Mouse (Mus musculus) CH12.LX (cell line): ENCODE results near the gene Ugdh. TPM values are rescaled to one million over a fixed set of nuclear protein-coding genes. Genes with fewer than 3 reads are reported as not detected.

Experiments used
- DNase-seq: peaks from one replicate; pipeline ENCODE4 v3.0.0-alpha.2; 2013; ENCODE audit errors: extremely low read depth
- H3K27ac ChIP-seq: 2 replicates; pipeline ENCODE4 v1.5.1; 2012; ENCODE audit warnings: low read depth, mild to moderate bottlenecking, control low read depth, moderate library complexity; ENCODE audit not compliant: insufficient read depth
- H3K27me3 ChIP-seq: replicated peaks from 2 replicates; pipeline ENCODE3; 2012; ENCODE audit warnings: inconsistent platforms
- H3K36me3 ChIP-seq, 2 experiments: replicated peaks in 1 of 2; 2 replicates each; pipeline versions ENCODE3 to v1.6.1; 2012; ENCODE audit warnings: inconsistent platforms in 1 of 2, low read length in 1 of 2, mild to moderate bottlenecking in 1 of 2, mixed read lengths in 1 of 2, moderate library complexity in 1 of 2; ENCODE audit not compliant: control insufficient read depth in 1 of 2, insufficient read depth in 1 of 2
- H3K4me1 ChIP-seq, 2 experiments: 2 replicates each; pipeline ENCODE4 v1.6.1; 2012; ENCODE audit warnings: inconsistent platforms in 1 of 2, moderate library complexity in 1 of 2; ENCODE audit not compliant: insufficient read depth in 2 of 2, control insufficient read depth in 1 of 2
- H3K4me2 ChIP-seq: 2 replicates; pipeline ENCODE4 v1.6.1; 2012; ENCODE audit warnings: low read depth, mild to moderate bottlenecking, control low read depth; ENCODE audit not compliant: poor library complexity, insufficient read depth, severe bottlenecking
- H3K4me3 ChIP-seq, 3 experiments: fragments of 150-350 bp in 1 of 3; sonication (generic) in 1 of 3; replicated peaks in 1 of 3; 2 replicates each; pipeline versions ENCODE3 to v1.5.1; 2011 to 2012; ENCODE audit warnings: low read depth in 2 of 3, low read length in 2 of 3, mild to moderate bottlenecking in 2 of 3, moderate library complexity in 2 of 3, control low read depth in 1 of 3, improper control_type of control experiment in 1 of 3, inconsistent platforms in 1 of 3, mixed read lengths in 1 of 3; ENCODE audit not compliant: poor library complexity in 1 of 3
- H3K79me2 ChIP-seq: replicated peaks from 2 replicates; pipeline ENCODE4 v1.6.1; 2012; ENCODE audit warnings: mild to moderate bottlenecking, moderate library complexity; ENCODE audit not compliant: control insufficient read depth, poor library complexity, insufficient read depth, severe bottlenecking; ENCODE audit errors: extremely low read depth
- H3K9ac ChIP-seq: 2 replicates; pipeline ENCODE4 v1.6.1; 2012; ENCODE audit warnings: low read depth, mild to moderate bottlenecking, control low read depth, moderate library complexity; ENCODE audit not compliant: insufficient read depth
- H3K9me3 ChIP-seq: replicated peaks from 2 replicates; pipeline ENCODE3; 2012; ENCODE audit warnings: low read length, inconsistent platforms, mixed read lengths
- BHLHE40 ChIP-seq: IDR thresholded peaks from 2 replicates; pipeline ENCODE4 v1.6.1; 2011; ENCODE audit warnings: mild to moderate bottlenecking, low read depth, low read length, improper control_type of control experiment
- CHD1 ChIP-seq: IDR thresholded peaks from 2 replicates; pipeline ENCODE4 v1.6.1; 2012; ENCODE audit warnings: low read depth, low read length, improper control_type of control experiment, inconsistent platforms
- E2F4 ChIP-seq: IDR thresholded peaks from 2 replicates; pipeline ENCODE4 v1.6.1; 2011; ENCODE audit warnings: low read depth, low read length, improper control_type of control experiment; ENCODE audit not compliant: insufficient replicate concordance
- HCFC1 ChIP-seq: IDR thresholded peaks from 2 replicates; pipeline ENCODE4 v1.6.1; 2012; ENCODE audit warnings: low read depth, mild to moderate bottlenecking, inconsistent platforms, low read length, improper control_type of control experiment
- IRF4 ChIP-seq: IDR thresholded peaks from 2 replicates; pipeline ENCODE4 v1.6.1; 2014; ENCODE audit warnings: low read depth, mild to moderate bottlenecking, inconsistent platforms, low read length, improper control_type of control experiment
- MXI1 ChIP-seq: IDR thresholded peaks from 2 replicates; pipeline ENCODE4 v1.6.1; 2011; ENCODE audit warnings: mild to moderate bottlenecking, low read depth, low read length, improper control_type of control experiment
- MYC ChIP-seq: IDR thresholded peaks from 2 replicates; pipeline ENCODE4 v1.6.1; 2011; ENCODE audit warnings: low read depth, mild to moderate bottlenecking, improper control_type of control experiment, low read length
- RAD21 ChIP-seq: IDR thresholded peaks from 2 replicates; pipeline ENCODE4 v1.6.1; 2011; ENCODE audit warnings: low read depth, mild to moderate bottlenecking, low read length, improper control_type of control experiment, moderate library complexity
- ZC3H11A ChIP-seq: IDR thresholded peaks from 2 replicates; pipeline ENCODE4 v1.6.1; 2012; ENCODE audit warnings: low read depth, mild to moderate bottlenecking, inconsistent platforms, low read length, improper control_type of control experiment
- ZKSCAN1 ChIP-seq: IDR thresholded peaks from 2 replicates; pipeline ENCODE4 v1.6.1; 2012; ENCODE audit warnings: low read depth, inconsistent platforms, low read length, improper control_type of control experiment, borderline replicate concordance
- dilution Hi-C: fragments of 300-500 bp; cut with MboI; formaldehyde crosslinking; loops from 2 replicates; pipeline ENCODE4 v1.14.3; 2020; ENCODE audit warnings: low sequenced_read_pairs; ENCODE audit not compliant: extremely low pct_unique_long_range_greater_than_20kb, extremely low pct_ligation_motif_present
- in situ Hi-C: fragments of 300-500 bp; cut with MboI; formaldehyde crosslinking; loops from 3 replicates; pipeline ENCODE4 v1.14.3; 2019; ENCODE audit warnings: low sequenced_read_pairs, low pct_ligation_motif_present, low pct_unique_long_range_greater_than_20kb, mixed read lengths
- polyA plus RNA-seq: library from polyadenylated mRNA; unstranded; fragments of >175 nt; gene quantifications from 2 replicates; pipeline ENCODE4 v1.2.1, GENCODE M21; 2012; ENCODE audit warnings: low read depth; ENCODE audit not compliant: insufficient read length
- total RNA-seq, 2 experiments: library from RNA; depleted of rRNA; stranded (reverse); fragments of 300-350 nt in 1 of 2; fragments of >200 nt in 1 of 2; gene quantifications; 2 replicates each; pipeline ENCODE4 v1.2.3; 2012 to 2014

Gene Ugdh
- total and polyA plus RNA-seq, 3 experiments = 8.9 to 45.7 (median 38.0) TPM

GRCm38 (mm10) chr5:65371551-65371950 is 64.2 kb downstream of the Ugdh start:
- no peak overlapping the region for H3K9ac ChIP-seq
- DNase-seq = no peak
- H3K27me3 ChIP-seq = peaks cover 5% of the 10 kb centered on the region
- no peak overlapping the region for H3K4me2 ChIP-seq
- H3K36me3 ChIP-seq = no peaks in the 10 kb centered on the region
- no peaks in the 10 kb centered on the region for H3K79me2 ChIP-seq
- H3K9me3 ChIP-seq = no peaks in the 10 kb centered on the region
- in situ Hi-C loops (no loop called here), dilution Hi-C loops (no loop called here)
- H3K27ac ChIP-seq = no peak overlapping the region
- TF ChIP-seq HCFC1 (no peak), MXI1 (no peak), BHLHE40 (no peak), E2F4 (no peak)
- no peaks in the 10 kb centered on the region for H3K4me1 ChIP-seq
- no peak overlapping the region for H3K4me3 ChIP-seq

GRCm38 (mm10) chr5:65367837-65368236 is 67.9 kb downstream of the Ugdh start:
- no peak overlapping the region for H3K27ac ChIP-seq
- no peaks in the 10 kb centered on the region for H3K4me1 ChIP-seq
- no peak overlapping the region for H3K4me3 ChIP-seq
- TF ChIP-seq MYC (no peak), CHD1 (no peak), IRF4 (no peak), RAD21 (no peak), ZKSCAN1 (no peak), ZC3H11A (no peak)
- H3K4me2 ChIP-seq = no peak overlapping the region
- H3K79me2 ChIP-seq = no peaks in the 10 kb centered on the region
- H3K27me3 ChIP-seq = peaks cover 5% of the 10 kb centered on the region
- dilution Hi-C loops (no loop called here), in situ Hi-C loops (no loop called here)
- DNase-seq = no peak
- no peak overlapping the region for H3K9ac ChIP-seq
- H3K36me3 ChIP-seq = no peaks in the 10 kb centered on the region
- H3K9me3 ChIP-seq = no peaks in the 10 kb centered on the region

Other genes with a start within 250 kb of the Ugdh start
- gene Wdr19, start 236.3 kb downstream of the Ugdh start, total RNA-seq (2012; rRNA removed) = 1.0 and 1.4 TPM in 2 replicates
- gene Wdr19, start 236.3 kb downstream of the Ugdh start, total RNA-seq (2014; rRNA removed) = 1.7 and 1.9 TPM in 2 replicates
- gene Wdr19, start 236.3 kb downstream of the Ugdh start, polyA plus RNA-seq = 1.2 and 1.5 TPM in 2 replicates
- gene Rfc1, start 100.3 kb downstream of the Ugdh start, total RNA-seq (2012; rRNA removed) = 75.5 and 83.1 TPM in 2 replicates
- 62.4 and 64.9 TPM in 2 replicates for gene Rfc1, start 100.3 kb downstream of the Ugdh start, total RNA-seq (2014; rRNA removed)
- 80.8 and 108 TPM in 2 replicates for gene Rfc1, start 100.3 kb downstream of the Ugdh start, polyA plus RNA-seq
- gene Klb, start 87.6 kb downstream of the Ugdh start, total RNA-seq (2012; rRNA removed) = not detected in 2 replicates
- gene Klb, start 87.6 kb downstream of the Ugdh start, total RNA-seq (2014; rRNA removed) = not detected in 2 replicates
- not detected in 2 replicates for gene Klb, start 87.6 kb downstream of the Ugdh start, polyA plus RNA-seq
- gene Rpl9, start 44.5 kb downstream of the Ugdh start, total RNA-seq (2012; rRNA removed) = 2,286 and 2,418 TPM in 2 replicates
- gene Rpl9, start 44.5 kb downstream of the Ugdh start, total RNA-seq (2014; rRNA removed) = 3,292 and 3,671 TPM in 2 replicates
- 1,001 and 1,107 TPM in 2 replicates for gene Rpl9, start 44.5 kb downstream of the Ugdh start, polyA plus RNA-seq
- gene Lias, start 44.5 kb downstream of the Ugdh start, total RNA-seq (2012; rRNA removed) = 34.6 and 38.9 TPM in 2 replicates
- 57.7 and 66.4 TPM in 2 replicates for gene Lias, start 44.5 kb downstream of the Ugdh start, total RNA-seq (2014; rRNA removed)
- gene Lias, start 44.5 kb downstream of the Ugdh start, polyA plus RNA-seq = 52.6 and 54.6 TPM in 2 replicates
- not detected in 2 replicates for gene Gm43552, start 56.9 kb upstream of the Ugdh start, total RNA-seq (2012; rRNA removed)
- gene Gm43552, start 56.9 kb upstream of the Ugdh start, total RNA-seq (2014; rRNA removed) = not detected in 2 replicates
- 1.5 and 2.1 TPM in 2 replicates for gene Gm43552, start 56.9 kb upstream of the Ugdh start, polyA plus RNA-seq
- gene Smim14, start 101.2 kb upstream of the Ugdh start, total RNA-seq (2012; rRNA removed) = 9.7 and 11.4 TPM in 2 replicates
- gene Smim14, start 101.2 kb upstream of the Ugdh start, total RNA-seq (2014; rRNA removed) = 46.4 and 50.2 TPM in 2 replicates
- gene Smim14, start 101.2 kb upstream of the Ugdh start, polyA plus RNA-seq = 19.3 and 19.7 TPM in 2 replicates
- gene Ube2k, start 101.3 kb upstream of the Ugdh start, total RNA-seq (2012; rRNA removed) = 56.7 and 58.8 TPM in 2 replicates
- gene Ube2k, start 101.3 kb upstream of the Ugdh start, total RNA-seq (2014; rRNA removed) = 51.4 and 54.9 TPM in 2 replicates
- 293 and 310 TPM in 2 replicates for gene Ube2k, start 101.3 kb upstream of the Ugdh start, polyA plus RNA-seq